Mouse (Mus musculus): ENCODE data around the gene Fyn. TPM values are rescaled to one million over a fixed set of nuclear protein-coding genes. Genes with fewer than 3 reads are reported as not detected.

Fyn gene
- total and polyA plus RNA-seq, 2 experiments from 2014 or later, result 10.8 to 24.1 TPM

- Histone ChIP-seq H3K4me3 (ENCODE audit: low read depth, low read length) (no peak overlapping the region), H3K27ac (ENCODE audit: low read depth) (no peak overlapping the region), H3K27me3 (ENCODE audit: control insufficient read depth, insufficient read depth, low read length) (no peaks in the 10 kb centered on the region), H3K4me1 (ENCODE audit: control insufficient read depth, insufficient read depth) (no peaks in the 10 kb centered on the region), H3K9me3 (replicated peaks; ENCODE audit: control insufficient read depth, low read length) (no peaks in the 10 kb centered on the region), H3K36me3 (replicated peaks; ENCODE audit: control insufficient read depth, insufficient read depth, low read length) (no peaks in the 10 kb centered on the region), H3K9ac (replicated peaks; ENCODE audit: low read depth, low read length) (no peak overlapping the region), H3K4me2 (ENCODE audit: low read depth, low read length) (no peak overlapping the region)
- ATAC-seq (ENCODE audit: insufficient read depth, low read depth) (no peak), DNase-seq (ENCODE audit: low spot score) (no peak)
- TF ChIP-seq EP300 (IDR thresholded peaks at IDR 0.05; ENCODE audit: low read depth) (no peak), CTCF (IDR thresholded peaks at IDR 0.05; ENCODE audit: low read depth) (no peak)
- 76% methylated on average over 19 of the region's 19 CpGs for WGBS
These were observed 221.3 kb downstream of the Fyn start for GRCm38 (mm10) chr10:39589765-39590546.

DNA sequence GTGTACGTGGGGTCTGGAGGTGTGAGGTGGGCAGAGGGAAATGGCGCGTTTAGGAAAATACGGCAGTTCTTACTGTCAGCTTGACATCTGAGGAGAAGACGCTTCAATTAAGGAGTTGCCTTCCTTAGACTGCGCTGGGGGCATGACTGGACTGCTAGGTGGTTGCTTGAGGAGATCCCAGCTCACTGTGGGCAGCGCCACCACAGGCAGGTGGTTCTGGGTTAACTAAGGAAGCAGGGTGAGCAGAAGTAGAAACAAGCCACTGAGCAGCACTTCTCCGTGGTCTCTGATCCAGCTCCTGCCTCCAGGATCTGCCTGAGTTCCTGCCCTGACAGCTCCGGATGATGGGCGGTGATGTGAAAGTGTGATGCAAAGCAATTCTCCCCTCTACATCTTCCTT lies 222.0 kb downstream of the Fyn start:
- H3K9me3 ChIP-seq (replicated peaks; ENCODE audit: control insufficient read depth, low read length), result no peaks in the 10 kb centered on the region
- DNase-seq (ENCODE audit: low spot score) (no peak), ATAC-seq (ENCODE audit: insufficient read depth, low read depth) (no peak)
- no peak overlapping the region for H3K4me2 ChIP-seq (ENCODE audit: low read depth, low read length)
- no peak overlapping the region for H3K9ac ChIP-seq (replicated peaks; ENCODE audit: low read depth, low read length)
- no peak overlapping the region for H3K4me3 ChIP-seq (ENCODE audit: low read depth, low read length)
- H3K27ac ChIP-seq (ENCODE audit: low read depth), result no peak overlapping the region
- no peaks in the 10 kb centered on the region for H3K36me3 ChIP-seq (replicated peaks; ENCODE audit: control insufficient read depth, insufficient read depth, low read length)
- TF ChIP-seq EP300 (IDR thresholded peaks at IDR 0.05; ENCODE audit: low read depth) (no peak), CTCF (IDR thresholded peaks at IDR 0.05; ENCODE audit: low read depth) (no peak)
- no peaks in the 10 kb centered on the region for H3K27me3 ChIP-seq (ENCODE audit: control insufficient read depth, insufficient read depth, low read length)
- no peaks in the 10 kb centered on the region for H3K4me1 ChIP-seq (ENCODE audit: control insufficient read depth, insufficient read depth)
- WGBS, result 84% methylated on average over 10 of the region's 10 CpGs

- TF ChIP-seq CTCF (IDR thresholded peaks at IDR 0.05; ENCODE audit: low read depth) (no peak), EP300 (IDR thresholded peaks at IDR 0.05; ENCODE audit: low read depth) (no peak)
- Histone ChIP-seq H3K27me3 (ENCODE audit: control insufficient read depth, insufficient read depth, low read length) (no peaks in the 10 kb centered on the region), H3K4me3 (ENCODE audit: low read depth, low read length) (no peak overlapping the region), H3K9ac (replicated peaks; ENCODE audit: low read depth, low read length) (no peak overlapping the region), H3K4me2 (ENCODE audit: low read depth, low read length) (no peak overlapping the region), H3K4me1 (ENCODE audit: control insufficient read depth, insufficient read depth) (peaks cover 4% of the 10 kb centered on the region; the same call in 1 of the 2 replicates), H3K27ac (ENCODE audit: low read depth) (no peak overlapping the region), H3K36me3 (replicated peaks; ENCODE audit: control insufficient read depth, insufficient read depth, low read length) (no peaks in the 10 kb centered on the region), H3K9me3 (replicated peaks; ENCODE audit: control insufficient read depth, low read length) (no peaks in the 10 kb centered on the region)
- 91% methylated on average over 4 of the region's 4 CpGs for WGBS
- DNase-seq (ENCODE audit: low spot score) (no peak), ATAC-seq (ENCODE audit: insufficient read depth, low read depth) (no peak)
These were observed 223.8 kb downstream of the Fyn start for GRCm38 (mm10) chr10:39592501-39592900.

- no peaks in the 10 kb centered on the region for H3K27me3 ChIP-seq (ENCODE audit: control insufficient read depth, insufficient read depth, low read length)
- no peak overlapping the region for H3K4me2 ChIP-seq (ENCODE audit: low read depth, low read length)
- H3K9me3 ChIP-seq (replicated peaks; ENCODE audit: control insufficient read depth, low read length), result no peaks in the 10 kb centered on the region
- TF ChIP-seq EP300 (IDR thresholded peaks at IDR 0.05; ENCODE audit: low read depth) (no peak), CTCF (IDR thresholded peaks at IDR 0.05; ENCODE audit: low read depth) (no peak)
- no peaks in the 10 kb centered on the region for H3K36me3 ChIP-seq (replicated peaks; ENCODE audit: control insufficient read depth, insufficient read depth, low read length)
- H3K9ac ChIP-seq (replicated peaks; ENCODE audit: low read depth, low read length), result no peak overlapping the region
- peaks cover 4% of the 10 kb centered on the region; the same call in 1 of the 2 replicates for H3K4me1 ChIP-seq (ENCODE audit: control insufficient read depth, insufficient read depth)
- WGBS, result 83% methylated on average over 1 of the region's 1 CpGs
- H3K4me3 ChIP-seq (ENCODE audit: low read depth, low read length), result no peak overlapping the region
- no peak for DNase-seq (ENCODE audit: low spot score)
- ATAC-seq (ENCODE audit: insufficient read depth, low read depth), result no peak
- no peak overlapping the region for H3K27ac ChIP-seq (ENCODE audit: low read depth)
These were observed 226.1 kb downstream of the Fyn start for GRCm38 (mm10) chr10:39594716-39595115.

GRCm38 (mm10) chr10:39595862-39596261 lies 227.2 kb downstream of the Fyn start:
- Histone ChIP-seq H3K4me2 (ENCODE audit: low read depth, low read length) (no peak overlapping the region), H3K9me3 (replicated peaks; ENCODE audit: control insufficient read depth, low read length) (no peaks in the 10 kb centered on the region), H3K27me3 (ENCODE audit: control insufficient read depth, insufficient read depth, low read length) (no peaks in the 10 kb centered on the region), H3K36me3 (replicated peaks; ENCODE audit: control insufficient read depth, insufficient read depth, low read length) (no peaks in the 10 kb centered on the region), H3K4me3 (ENCODE audit: low read depth, low read length) (no peak overlapping the region), H3K27ac (ENCODE audit: low read depth) (no peak overlapping the region), H3K4me1 (ENCODE audit: control insufficient read depth, insufficient read depth) (peaks cover 4% of the 10 kb centered on the region; the same call in 1 of the 2 replicates), H3K9ac (replicated peaks; ENCODE audit: low read depth, low read length) (no peak overlapping the region)
- whole genome bisulfite sequencing, result 61% methylated on average over 3 of the region's 3 CpGs
- ATAC-seq (ENCODE audit: insufficient read depth, low read depth) (no peak), DNase-seq (ENCODE audit: low spot score) (no peak)
- no peak for TF ChIP-seq CTCF (IDR thresholded peaks at IDR 0.05; ENCODE audit: low read depth)
- no peak for TF ChIP-seq EP300 (IDR thresholded peaks at IDR 0.05; ENCODE audit: low read depth)
